Mouse (Mus musculus): ENCODE measurements around the gene Lman1l.

DNA sequence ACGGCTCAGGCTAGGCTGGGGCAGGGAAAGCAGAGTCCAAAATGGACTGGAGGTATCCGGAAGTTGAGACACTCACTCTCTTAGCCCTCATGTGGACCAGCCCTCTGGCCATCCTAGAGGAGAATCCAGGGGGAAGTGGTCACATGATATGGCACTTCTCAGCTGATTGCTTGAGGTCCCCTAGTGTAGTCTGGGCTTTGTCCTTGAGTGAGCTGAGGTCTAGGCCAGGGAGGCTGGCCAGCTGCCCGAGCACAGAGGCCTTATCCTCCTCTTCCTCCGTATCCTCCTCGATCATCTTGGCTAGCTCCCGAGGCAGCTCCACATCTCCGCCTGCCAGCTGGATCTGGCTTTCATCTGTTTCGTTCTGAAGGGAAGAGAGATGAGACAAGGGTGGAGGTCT, 18.5 kb downstream of the Lman1l start:
- no peak for TF ChIP-seq CTCF (IDR thresholded peaks at IDR 0.05; ENCODE audit: low read depth, low read length)
- TF ChIP-seq EP300 (IDR thresholded peaks at IDR 0.05; ENCODE audit: insufficient read depth, low read depth, low read length): no peak
